Mouse (Mus musculus) liver, adult 2 months (tissue): ENCODE measurements around the gene Ankef1.

Experiments used
- CTCF ChIP-seq: fragments of 200-500 bp; IDR thresholded peaks from 2 replicates; pipeline ENCODE4 v1.5.1; 2011; ENCODE audit warnings: low read depth, low read length, control low read depth
- POLR2A ChIP-seq: fragments of 200-500 bp; IDR thresholded peaks from 2 replicates; pipeline ENCODE4 v1.6.1; 2011; ENCODE audit warnings: low read length, control low read depth; ENCODE audit not compliant: insufficient read depth; ENCODE audit errors: extremely low read depth

- TF ChIP-seq CTCF (no peak), POLR2A (no peak)
Observed at GRCm38 (mm10) chr2:136513806-136514205, 12.1 kb downstream of the Ankef1 start.
